Mouse (Mus musculus) cerebellum, adult 11-12 months (tissue): ENCODE data around the gene Gpr83.

Experiments used
- DNase-seq: peaks from one replicate; pipeline ENCODE4 v3.0.0; 2022

The Gpr83 gene

DNA sequence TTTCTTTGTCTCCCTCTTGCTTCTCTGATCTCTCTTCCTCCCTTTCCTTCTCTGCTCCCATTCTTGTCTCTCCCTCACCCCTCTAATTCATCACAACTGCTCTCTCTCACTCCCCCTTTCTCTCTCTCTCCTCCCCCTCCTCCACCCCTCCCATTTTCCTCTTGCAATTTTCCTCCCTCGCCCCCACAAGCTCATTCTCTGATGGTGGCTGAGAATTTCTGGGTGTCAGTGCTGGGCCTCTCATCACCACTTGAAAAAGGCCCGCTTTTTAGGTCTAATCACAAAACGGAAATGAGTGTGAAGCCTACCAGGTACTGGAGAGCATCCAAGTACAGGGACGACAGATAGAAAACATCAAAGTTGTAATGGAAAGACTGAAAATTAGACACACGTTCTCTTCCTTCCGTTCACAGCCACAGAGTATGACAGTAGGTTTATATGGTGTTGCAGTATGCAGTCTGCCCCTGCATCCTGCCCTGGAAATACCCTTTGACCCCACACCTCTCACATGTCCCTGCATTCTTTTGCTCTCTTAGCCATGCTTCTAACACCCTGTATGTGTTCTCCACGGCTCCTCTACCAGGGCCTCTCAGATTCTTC, 47.9 kb downstream of the Gpr83 start:
- no peak for DNase-seq

DNA sequence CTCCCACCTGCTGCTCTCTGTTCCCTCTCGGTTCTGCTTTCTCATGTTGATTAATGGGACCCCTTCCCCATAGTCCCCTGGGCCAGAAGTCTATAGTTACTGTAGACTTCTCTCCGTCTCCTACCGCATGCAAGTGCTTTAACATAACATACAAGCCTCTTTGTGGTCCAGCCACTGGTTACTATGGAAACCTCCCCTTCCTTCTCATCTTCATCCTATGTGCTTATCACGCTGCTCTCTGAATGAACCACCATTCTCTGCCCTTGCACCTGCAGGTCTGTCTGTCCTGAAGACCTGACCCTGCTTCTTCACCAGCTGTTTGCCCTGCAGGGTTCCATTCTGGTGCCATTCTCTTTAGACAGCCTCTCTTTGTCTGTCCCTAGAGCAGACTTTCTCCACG, 50.0 kb downstream of the Gpr83 start:
- no peak for DNase-seq

DNA sequence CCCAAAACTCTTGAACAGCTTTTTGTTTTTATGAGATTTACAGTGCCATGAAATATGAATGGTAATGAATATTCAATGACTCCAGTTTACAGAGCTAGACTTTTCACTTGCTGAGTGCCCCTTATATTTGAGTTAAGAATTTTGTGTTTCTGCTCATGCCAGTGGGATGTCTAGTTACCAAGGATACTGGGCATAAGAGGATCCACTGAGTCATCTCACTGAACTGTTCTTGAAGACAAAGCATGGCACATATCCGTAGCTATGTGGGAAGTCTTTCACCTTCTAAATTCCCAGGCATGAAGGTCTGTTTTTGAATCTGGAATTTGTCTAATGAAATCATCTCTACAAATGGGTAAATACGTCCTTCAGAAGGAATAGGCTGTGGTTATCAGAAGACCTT, 52.0 kb downstream of the Gpr83 start:
- no peak for DNase-seq

DNA sequence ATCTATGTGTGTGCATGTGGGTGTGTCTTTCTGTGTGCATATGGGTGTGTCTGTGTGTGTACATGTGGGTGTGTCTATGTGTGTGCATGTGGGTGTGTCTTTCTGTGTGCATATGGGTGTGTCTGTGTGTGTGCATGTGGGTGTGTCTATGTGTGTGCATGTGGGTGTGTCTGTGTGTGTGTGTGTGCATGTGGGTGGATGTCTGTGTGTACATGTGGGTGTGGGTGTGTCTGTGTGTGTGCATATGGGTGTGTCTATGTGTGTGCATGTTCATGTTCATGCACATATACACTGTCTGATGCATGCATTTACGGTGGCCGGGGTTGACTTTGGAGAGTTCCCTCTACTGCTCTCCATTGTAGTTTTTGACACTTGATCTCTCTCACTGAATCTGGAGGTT, 57.7 kb downstream of the Gpr83 start:
- DNase-seq: no peak

DNA sequence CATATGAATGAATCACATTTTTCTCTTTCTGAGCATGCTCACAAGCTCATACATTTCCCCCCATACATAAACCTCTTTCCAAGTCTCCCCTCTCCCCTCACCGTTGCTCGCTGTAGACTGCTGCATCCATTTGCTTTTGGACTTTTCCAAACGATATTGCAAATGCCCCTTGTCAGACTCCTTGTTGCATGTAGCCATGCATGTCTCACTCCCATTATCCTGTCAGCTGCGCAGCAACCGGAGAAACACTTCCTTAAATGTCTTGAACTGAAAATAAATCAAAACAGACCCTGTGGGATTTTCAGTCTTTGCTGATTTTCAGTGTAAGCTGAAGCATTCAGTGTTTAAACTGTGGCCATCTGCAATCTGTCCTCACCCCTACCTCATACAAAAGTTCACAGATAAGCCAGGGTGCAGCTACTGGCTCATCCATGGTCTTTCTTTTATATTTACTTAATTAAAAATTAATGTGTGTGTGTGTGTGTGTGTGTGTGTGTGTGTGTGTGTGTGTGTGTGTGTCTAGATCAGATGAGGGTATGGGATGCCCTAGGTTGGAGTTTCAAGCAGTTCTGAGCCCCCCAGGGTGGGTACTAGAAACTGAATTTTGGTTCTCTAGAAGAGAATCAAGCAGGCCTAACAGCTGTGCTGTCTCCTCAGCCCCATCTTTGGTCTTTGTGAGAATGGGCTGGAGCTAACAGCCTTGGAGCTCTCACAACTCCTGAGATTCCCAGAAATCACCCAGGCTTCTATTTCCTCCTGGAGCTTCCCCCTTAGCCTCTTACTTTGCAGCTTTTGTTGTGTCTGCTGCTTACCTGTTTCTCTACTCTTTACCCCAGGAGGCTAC, 59.0 kb downstream of the Gpr83 start:
- no peak for DNase-seq
